Mouse (Mus musculus): Measurements from ENCODE around the gene Psg27. TPM values are rescaled to one million over a fixed set of nuclear protein-coding genes. Genes with fewer than 3 reads are reported as not detected.
A peak's percentile ranks its signal among the peaks of the same experiment; 100 is the strongest.
"Not testable (repeated sequence)": the region's sequence is repeated elsewhere in the genome, so short reads cannot be mapped to it uniquely, and the experiment has no call there.

Psg27 gene
- polyA plus RNA-seq (2016; fragmentation: Nextera tagmentation; extraction: Ambion mirVana), result not detected in 2 replicates

DNA sequence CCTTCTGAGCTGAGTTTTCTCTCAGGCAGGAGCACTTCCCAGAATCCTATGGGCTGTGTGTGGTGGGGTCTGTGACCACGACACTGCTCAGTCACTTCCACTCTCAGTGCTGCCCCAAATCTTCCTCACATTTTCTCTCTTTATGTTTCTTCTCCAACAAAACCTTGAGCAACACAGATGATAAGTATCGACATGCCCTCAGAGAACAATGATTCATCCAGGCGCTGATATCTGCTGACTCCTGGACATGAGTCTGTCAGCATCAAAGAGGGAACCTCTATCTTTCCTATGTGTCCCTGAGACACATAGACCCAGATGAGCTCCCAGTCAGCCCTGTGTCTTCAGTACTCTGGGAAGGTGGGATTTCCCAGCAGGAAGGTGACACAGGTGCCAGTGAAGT, at the start of gene Psg27:
Psg27 (minus strand) TSS at position 101 of the 400 bp plus-strand sequence.
- no peak for DNase-seq (ENCODE audit: low spot score)
- Histone ChIP-seq H3K27me3 (ENCODE audit: low read depth, poor library complexity, severe bottlenecking) (no peaks in the 10 kb centered on the region), H3K36me3 (no peaks in the 10 kb centered on the region), H3K9me3 (replicated peaks) (no peaks in the 10 kb centered on the region; the same call in 1 of the 2 replicates), H3K4me1 (no peaks in the 10 kb centered on the region), H3K4me3 (no peak within 1 kb of the TSS), H3K27ac (no peak within 1 kb of the TSS)
- 79% methylated on average over 3 of the region's 3 CpGs for WGBS

- H3K36me3 ChIP-seq; H3K27ac ChIP-seq; H3K4me3 ChIP-seq; DNase-seq (ENCODE audit: low spot score); H3K9me3 ChIP-seq (replicated peaks); H3K27me3 ChIP-seq (ENCODE audit: low read depth, poor library complexity, severe bottlenecking); H3K4me1 ChIP-seq: not testable (repeated sequence)
- WGBS, result 70% methylated on average over 1 of the region's 2 CpGs
These were observed 49.3 kb upstream of the Psg27 start, which contains the start of gene Psg23 for GRCm38 (mm10) chr7:18616401-18616800. Psg23 (minus strand) TSS chr7:18616501.

DNA sequence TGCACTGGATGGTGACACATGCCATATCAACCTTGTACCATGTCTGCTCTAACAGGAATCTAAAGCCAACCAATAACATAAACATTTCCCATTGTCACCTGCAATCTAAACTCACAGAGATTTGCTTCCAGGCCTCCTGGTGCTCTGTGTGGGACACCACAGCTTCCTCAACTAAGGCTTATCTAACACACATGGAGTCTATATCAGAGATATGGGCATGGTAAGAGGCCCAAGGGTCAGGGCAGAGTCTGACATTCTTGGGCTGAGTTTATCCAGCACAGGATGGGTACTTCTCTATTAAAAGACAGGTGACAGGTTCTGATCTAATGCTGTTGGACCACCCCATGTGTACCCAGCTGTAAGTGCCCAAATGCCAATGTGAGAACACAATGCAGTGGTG, 7.3 kb downstream of the Psg27 start:
- Histone ChIP-seq H3K4me1 (no peaks in the 10 kb centered on the region), H3K9me3 (replicated peaks) (no peaks in the 10 kb centered on the region; the same call in 1 of the 2 replicates), H3K36me3 (no peaks in the 10 kb centered on the region), H3K27ac (no peak overlapping the region), H3K27me3 (ENCODE audit: low read depth, poor library complexity, severe bottlenecking) (no peaks in the 10 kb centered on the region), H3K4me3 (no peak overlapping the region)
- DNase-seq (ENCODE audit: low spot score), result no peak

GRCm38 (mm10) chr7:18555751-18556150, 11.4 kb downstream of the Psg27 start:
- not testable (repeated sequence) for H3K27ac ChIP-seq; H3K36me3 ChIP-seq; DNase-seq (ENCODE audit: low spot score); H3K9me3 ChIP-seq (replicated peaks); H3K27me3 ChIP-seq (ENCODE audit: low read depth, poor library complexity, severe bottlenecking); H3K4me3 ChIP-seq; H3K4me1 ChIP-seq
- WGBS, result 86% methylated on average over 3 of the region's 3 CpGs

- no peak overlapping the region for H3K27ac ChIP-seq
- no peaks in the 10 kb centered on the region for H3K36me3 ChIP-seq
- H3K27me3 ChIP-seq (ENCODE audit: low read depth, poor library complexity, severe bottlenecking), result no peaks in the 10 kb centered on the region
- WGBS, result 58% methylated on average over 3 of the region's 3 CpGs
- no peak for DNase-seq (ENCODE audit: low spot score)
- no peak overlapping the region for H3K4me3 ChIP-seq
- H3K9me3 ChIP-seq (replicated peaks), result no peaks in the 10 kb centered on the region
- H3K4me1 ChIP-seq, result no peaks in the 10 kb centered on the region
These were observed 33.7 kb downstream of the Psg27 start for GRCm38 (mm10) chr7:18533420-18533819.

GRCm38 (mm10) chr7:18532169-18532568, 34.9 kb downstream of the Psg27 start, which contains the start of gene Psg25:
Psg25 (minus strand) TSS chr7:18532269.
- Histone ChIP-seq H3K4me1 (no peaks in the 10 kb centered on the region), H3K27ac (no peak within 1 kb of the TSS), H3K4me3 (no peak within 1 kb of the TSS), H3K27me3 (ENCODE audit: low read depth, poor library complexity, severe bottlenecking) (no peaks in the 10 kb centered on the region), H3K36me3 (no peaks in the 10 kb centered on the region), H3K9me3 (replicated peaks) (no peaks in the 10 kb centered on the region)
- no peak for DNase-seq (ENCODE audit: low spot score)
- 92% methylated on average over 1 of the region's 1 CpGs for WGBS

- no peak for DNase-seq (ENCODE audit: low spot score)
- Histone ChIP-seq H3K36me3 (no peaks in the 10 kb centered on the region), H3K27me3 (ENCODE audit: low read depth, poor library complexity, severe bottlenecking) (no peaks in the 10 kb centered on the region), H3K27ac (no peak overlapping the region), H3K9me3 (replicated peaks) (no peaks in the 10 kb centered on the region), H3K4me3 (no peak overlapping the region), H3K4me1 (no peaks in the 10 kb centered on the region)
- 97% methylated on average over 8 of the region's 8 CpGs for WGBS
These were observed 42.4 kb downstream of the Psg27 start for GRCm38 (mm10) chr7:18524668-18525067.

DNA sequence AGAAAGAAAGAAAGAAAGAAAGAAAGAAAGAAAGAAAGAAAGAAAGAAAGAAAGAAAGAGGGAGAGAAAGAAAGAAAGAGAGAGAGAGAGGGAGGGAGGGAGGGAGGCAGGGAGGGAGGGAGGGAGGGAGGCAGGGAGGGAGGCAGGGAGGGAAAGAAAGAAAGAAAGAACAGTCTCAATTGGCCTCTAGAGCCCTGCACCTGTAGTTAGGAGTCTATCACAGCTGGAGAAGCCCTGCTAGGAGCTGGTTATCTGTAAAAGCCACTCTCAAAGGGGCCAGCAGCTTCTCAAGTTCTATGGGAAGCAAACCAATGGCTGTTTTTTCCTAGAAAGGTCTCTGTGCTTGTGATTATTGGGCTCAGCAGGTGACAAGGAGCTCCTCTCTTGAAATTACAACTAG, 54.3 kb downstream of the Psg27 start:
- H3K4me1 ChIP-seq; H3K27ac ChIP-seq; H3K9me3 ChIP-seq (replicated peaks); DNase-seq (ENCODE audit: low spot score); H3K4me3 ChIP-seq; H3K27me3 ChIP-seq (ENCODE audit: low read depth, poor library complexity, severe bottlenecking); H3K36me3 ChIP-seq: not testable (repeated sequence)

GRCm38 (mm10) chr7:18512417-18512816, 54.7 kb downstream of the Psg27 start:
- DNase-seq (ENCODE audit: low spot score); H3K36me3 ChIP-seq; H3K9me3 ChIP-seq (replicated peaks); H3K4me1 ChIP-seq; H3K27ac ChIP-seq; H3K27me3 ChIP-seq (ENCODE audit: low read depth, poor library complexity, severe bottlenecking); H3K4me3 ChIP-seq: not testable (repeated sequence)
- 65% methylated on average over 2 of the region's 2 CpGs for WGBS

GRCm38 (mm10) chr7:18511479-18511878, 55.6 kb downstream of the Psg27 start:
- 23% methylated on average over 9 of the region's 9 CpGs for WGBS
- Histone ChIP-seq H3K9me3 (replicated peaks) (no peaks in the 10 kb centered on the region), H3K4me3 (no peak overlapping the region), H3K4me1 (no peaks in the 10 kb centered on the region), H3K27ac (no peak overlapping the region), H3K36me3 (no peaks in the 10 kb centered on the region), H3K27me3 (ENCODE audit: low read depth, poor library complexity, severe bottlenecking) (no peaks in the 10 kb centered on the region)
- peak; percentile 46 for DNase-seq (ENCODE audit: low spot score)

Other genes with a start within 250 kb of the Psg27 start
- gene Psg18, start 212.3 kb downstream of the Psg27 start, polyA plus RNA-seq (2016; fragmentation: Nextera tagmentation; extraction: Ambion mirVana), result not detected in 2 replicates
- not detected in 2 replicates for gene Psg28, start 135.3 kb downstream of the Psg27 start, polyA plus RNA-seq (2016; fragmentation: Nextera tagmentation; extraction: Ambion mirVana)
- gene Psg26, start 83.1 kb downstream of the Psg27 start, polyA plus RNA-seq (2016; fragmentation: Nextera tagmentation; extraction: Ambion mirVana), result not detected in 2 replicates
- not detected in 2 replicates for gene Psg25, start 35.0 kb downstream of the Psg27 start, polyA plus RNA-seq (2016; fragmentation: Nextera tagmentation; extraction: Ambion mirVana)
- not detected in 2 replicates for gene Psg23, start 49.2 kb upstream of the Psg27 start, polyA plus RNA-seq (2016; fragmentation: Nextera tagmentation; extraction: Ambion mirVana)
- not detected in 2 replicates for gene Psg21, start 89.4 kb upstream of the Psg27 start, polyA plus RNA-seq (2016; fragmentation: Nextera tagmentation; extraction: Ambion mirVana)
- gene Psg20, start 118.9 kb upstream of the Psg27 start, polyA plus RNA-seq (2016; fragmentation: Nextera tagmentation; extraction: Ambion mirVana), result not detected in 2 replicates
- not detected in 2 replicates for gene Psg22, start 150.8 kb upstream of the Psg27 start, polyA plus RNA-seq (2016; fragmentation: Nextera tagmentation; extraction: Ambion mirVana)
- not detected in 2 replicates for gene Psg19, start 231.2 kb upstream of the Psg27 start, polyA plus RNA-seq (2016; fragmentation: Nextera tagmentation; extraction: Ambion mirVana)